Mouse (Mus musculus): ENCODE measurements around the gene Ccsap.

DNA sequence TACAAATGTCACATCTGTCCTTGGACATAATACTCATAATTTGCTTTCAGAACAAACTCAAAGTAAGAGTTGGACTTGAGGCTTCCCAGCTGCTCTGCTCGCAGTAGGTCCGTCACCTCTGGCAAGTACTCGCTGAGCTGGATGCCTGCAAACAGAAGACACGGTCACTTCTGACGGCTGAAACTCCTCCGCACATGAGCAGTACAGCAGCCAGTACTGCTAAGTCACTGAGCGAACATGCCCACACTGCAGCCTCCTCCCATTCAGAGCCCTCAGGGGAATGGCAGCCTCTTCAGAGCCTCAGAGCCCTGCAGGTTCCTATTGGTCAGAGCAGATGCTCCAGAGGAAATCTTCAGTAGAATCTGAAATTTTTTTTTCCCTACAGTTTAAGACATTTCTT lies 39.4 kb upstream of the Ccsap start:
- TF ChIP-seq CTCF (IDR thresholded peaks at IDR 0.05; ENCODE audit: low read depth) (no peak), EP300 (IDR thresholded peaks at IDR 0.05; ENCODE audit: low read depth) (no peak)
